Mouse (Mus musculus) CH12.LX (cell line): Measurements from ENCODE around the gene Wtap. TPM values are rescaled to one million over a fixed set of nuclear protein-coding genes. Genes with fewer than 3 reads are reported as not detected.
A peak's percentile ranks its signal among the peaks of the same experiment; 100 is the strongest.
"Not testable (repeated sequence)": the region's sequence is repeated elsewhere in the genome, so short reads cannot be mapped to it uniquely, and the experiment has no call there.

Experiments used
- DNase-seq: peaks from one replicate; pipeline ENCODE4 v3.0.0-alpha.2; 2013; ENCODE audit errors: extremely low read depth
- H3K27ac ChIP-seq: 2 replicates; pipeline ENCODE4 v1.5.1; 2012; ENCODE audit warnings: low read depth, mild to moderate bottlenecking, control low read depth, moderate library complexity; ENCODE audit not compliant: insufficient read depth
- H3K27me3 ChIP-seq: replicated peaks from 2 replicates; pipeline ENCODE3; 2012; ENCODE audit warnings: inconsistent platforms
- H3K36me3 ChIP-seq, 2 experiments: replicated peaks in 1 of 2; 2 replicates each; pipeline versions ENCODE3 to v1.6.1; 2012; ENCODE audit warnings: inconsistent platforms in 1 of 2, low read length in 1 of 2, mild to moderate bottlenecking in 1 of 2, mixed read lengths in 1 of 2, moderate library complexity in 1 of 2; ENCODE audit not compliant: control insufficient read depth in 1 of 2, insufficient read depth in 1 of 2
- H3K4me1 ChIP-seq, 2 experiments: 2 replicates each; pipeline ENCODE4 v1.6.1; 2012; ENCODE audit warnings: inconsistent platforms in 1 of 2, moderate library complexity in 1 of 2; ENCODE audit not compliant: insufficient read depth in 2 of 2, control insufficient read depth in 1 of 2
- H3K4me2 ChIP-seq: 2 replicates; pipeline ENCODE4 v1.6.1; 2012; ENCODE audit warnings: low read depth, mild to moderate bottlenecking, control low read depth; ENCODE audit not compliant: poor library complexity, insufficient read depth, severe bottlenecking
- H3K4me3 ChIP-seq, 3 experiments: fragments of 150-350 bp in 1 of 3; sonication (generic) in 1 of 3; replicated peaks in 1 of 3; 2 replicates each; pipeline versions ENCODE3 to v1.5.1; 2011 to 2012; ENCODE audit warnings: low read depth in 2 of 3, low read length in 2 of 3, mild to moderate bottlenecking in 2 of 3, moderate library complexity in 2 of 3, control low read depth in 1 of 3, improper control_type of control experiment in 1 of 3, inconsistent platforms in 1 of 3, mixed read lengths in 1 of 3; ENCODE audit not compliant: poor library complexity in 1 of 3
- H3K79me2 ChIP-seq: replicated peaks from 2 replicates; pipeline ENCODE4 v1.6.1; 2012; ENCODE audit warnings: mild to moderate bottlenecking, moderate library complexity; ENCODE audit not compliant: control insufficient read depth, poor library complexity, insufficient read depth, severe bottlenecking; ENCODE audit errors: extremely low read depth
- H3K9ac ChIP-seq: 2 replicates; pipeline ENCODE4 v1.6.1; 2012; ENCODE audit warnings: low read depth, mild to moderate bottlenecking, control low read depth, moderate library complexity; ENCODE audit not compliant: insufficient read depth
- H3K9me3 ChIP-seq: replicated peaks from 2 replicates; pipeline ENCODE3; 2012; ENCODE audit warnings: low read length, inconsistent platforms, mixed read lengths
- BHLHE40 ChIP-seq: IDR thresholded peaks from 2 replicates; pipeline ENCODE4 v1.6.1; 2011; ENCODE audit warnings: mild to moderate bottlenecking, low read depth, low read length, improper control_type of control experiment
- CHD2 ChIP-seq: IDR thresholded peaks from 2 replicates; pipeline ENCODE4 v1.6.1; 2011; ENCODE audit warnings: low read length, improper control_type of control experiment
- CTCF ChIP-seq, 2 experiments: IDR thresholded peaks in 1 of 2; conservative IDR thresholded peaks in 1 of 2; 2 replicates each; pipeline ENCODE4 v1.5.1; 2011 to 2012; ENCODE audit warnings: low read depth in 2 of 2, low read length in 2 of 2, improper control_type of control experiment in 1 of 2, inconsistent platforms in 1 of 2, mild to moderate bottlenecking in 1 of 2, moderate library complexity in 1 of 2
- E2F4 ChIP-seq: IDR thresholded peaks from 2 replicates; pipeline ENCODE4 v1.6.1; 2011; ENCODE audit warnings: low read depth, low read length, improper control_type of control experiment; ENCODE audit not compliant: insufficient replicate concordance
- ETS1 ChIP-seq: conservative IDR thresholded peaks from 2 replicates; pipeline ENCODE4 v1.6.1; 2012; ENCODE audit warnings: low read depth, mild to moderate bottlenecking, inconsistent platforms, low read length, improper control_type of control experiment, moderate library complexity
- HCFC1 ChIP-seq: IDR thresholded peaks from 2 replicates; pipeline ENCODE4 v1.6.1; 2012; ENCODE audit warnings: low read depth, mild to moderate bottlenecking, inconsistent platforms, low read length, improper control_type of control experiment
- JUN ChIP-seq: IDR thresholded peaks from 2 replicates; pipeline ENCODE4 v1.6.1; 2011; ENCODE audit warnings: low read depth, mild to moderate bottlenecking, low read length, improper control_type of control experiment, moderate library complexity; ENCODE audit not compliant: insufficient read depth
- KAT2A ChIP-seq: IDR thresholded peaks from 2 replicates; pipeline ENCODE4 v1.6.1; 2012; ENCODE audit warnings: low read length, improper control_type of control experiment, inconsistent platforms; ENCODE audit not compliant: insufficient replicate concordance
- MAX ChIP-seq: IDR thresholded peaks from 2 replicates; pipeline ENCODE4 v1.6.1; 2011; ENCODE audit warnings: low read length, improper control_type of control experiment
- MAZ ChIP-seq: IDR thresholded peaks from 2 replicates; pipeline ENCODE4 v1.6.1; 2012; ENCODE audit warnings: low read depth, mild to moderate bottlenecking, inconsistent platforms, low read length, improper control_type of control experiment, moderate library complexity
- MYC ChIP-seq: IDR thresholded peaks from 2 replicates; pipeline ENCODE4 v1.6.1; 2011; ENCODE audit warnings: low read depth, mild to moderate bottlenecking, improper control_type of control experiment, low read length
- PAX5 ChIP-seq: IDR thresholded peaks from 2 replicates; pipeline ENCODE4 v1.6.1; 2012; ENCODE audit warnings: low read length, inconsistent platforms, mixed read lengths
- UBTF ChIP-seq: IDR thresholded peaks from 2 replicates; pipeline ENCODE4 v1.6.1; 2012; ENCODE audit warnings: low read depth, mild to moderate bottlenecking, inconsistent platforms, low read length, improper control_type of control experiment, moderate library complexity
- USF1 ChIP-seq: IDR thresholded peaks from 2 replicates; pipeline ENCODE4 v1.6.1; 2014; ENCODE audit warnings: low read depth, mild to moderate bottlenecking, inconsistent platforms, low read length, improper control_type of control experiment
- USF2 ChIP-seq: conservative IDR thresholded peaks from 2 replicates; pipeline ENCODE4 v1.6.1; 2011; ENCODE audit warnings: low read depth, low read length, improper control_type of control experiment
- dilution Hi-C: fragments of 300-500 bp; cut with MboI; formaldehyde crosslinking; loops from 2 replicates; pipeline ENCODE4 v1.14.3; 2020; ENCODE audit warnings: low sequenced_read_pairs; ENCODE audit not compliant: extremely low pct_unique_long_range_greater_than_20kb, extremely low pct_ligation_motif_present
- in situ Hi-C: fragments of 300-500 bp; cut with MboI; formaldehyde crosslinking; loops from 3 replicates; pipeline ENCODE4 v1.14.3; 2019; ENCODE audit warnings: low sequenced_read_pairs, low pct_ligation_motif_present, low pct_unique_long_range_greater_than_20kb, mixed read lengths
- polyA plus RNA-seq: library from polyadenylated mRNA; unstranded; fragments of >175 nt; gene quantifications from 2 replicates; pipeline ENCODE4 v1.2.1, GENCODE M21; 2012; ENCODE audit warnings: low read depth; ENCODE audit not compliant: insufficient read length
- total RNA-seq, 2 experiments: library from RNA; depleted of rRNA; stranded (reverse); fragments of 300-350 nt in 1 of 2; fragments of >200 nt in 1 of 2; gene quantifications; 2 replicates each; pipeline ENCODE4 v1.2.3; 2012 to 2014

Wtap gene
- total and polyA plus RNA-seq, 3 experiments, result 54.1 to 129 (median 88.9) TPM

GRCm38 (mm10) chr17:13002243-13002642, 8.3 kb upstream of the Wtap start:
- H3K36me3 ChIP-seq, H3K9me3 ChIP-seq, H3K79me2 ChIP-seq, H3K27ac ChIP-seq, H3K4me1 ChIP-seq, H3K27me3 ChIP-seq, H3K4me3 ChIP-seq, DNase-seq: not testable (repeated sequence)
- in situ Hi-C loops, result loop anchor here (10.0 kb wide), 1 partner anchor 117 kb away; no protein-coding TSS in a partner anchor
- peak in 1 of 2 experiments; percentile 19; a peak in 1 of 4 replicates for TF ChIP-seq CTCF (conservative IDR thresholded peaks at IDR 0.05 in 1 of 2, IDR thresholded peaks at IDR 0.05 in 1 of 2; ENCODE audit: low read depth in 2 of 2, low read length in 2 of 2)
- TF ChIP-seq, all 38 proteins: peak for 1; not testable (repeated sequence) for 37
- H3K4me2 ChIP-seq, H3K9ac ChIP-seq, dilution Hi-C loops: not testable (repeated sequence)

- in situ Hi-C loops, result no loop called here
- no peaks in the 10 kb centered on the region for H3K27me3 ChIP-seq
- H3K9ac ChIP-seq, result no peak overlapping the region
- dilution Hi-C loops, result no loop called here
- no peak overlapping the region for H3K4me3 ChIP-seq
- DNase-seq, result peak; percentile 48
- H3K36me3 ChIP-seq, result no peaks in the 10 kb centered on the region
- H3K27ac ChIP-seq, result no peak overlapping the region
- H3K4me2 ChIP-seq, result no peak overlapping the region
- H3K79me2 ChIP-seq, result no peaks in the 10 kb centered on the region
- no peak for TF ChIP-seq JUN
- TF ChIP-seq BHLHE40, result peak; percentile 66; the same call in 1 of the 2 replicates
- no peaks in the 10 kb centered on the region for H3K9me3 ChIP-seq
- peaks cover 0 to 8% of the 10 kb centered on the region in 2 experiments; a peak in 2 of 4 replicates for H3K4me1 ChIP-seq
Observed at GRCm38 (mm10) chr17:12999069-12999468, 5.1 kb upstream of the Wtap start.

GRCm38 (mm10) chr17:12997890-12998289, 3.9 kb upstream of the Wtap start:
- no peaks in the 10 kb centered on the region for H3K36me3 ChIP-seq
- in situ Hi-C loops, result no loop called here
- no peak overlapping the region for H3K9ac ChIP-seq
- no peaks in the 10 kb centered on the region for H3K27me3 ChIP-seq
- H3K79me2 ChIP-seq, result no peaks in the 10 kb centered on the region
- no peak for DNase-seq
- peaks cover 0 to 13% of the 10 kb centered on the region in 2 experiments; a peak in 2 of 4 replicates for H3K4me1 ChIP-seq
- no peak overlapping the region for H3K4me2 ChIP-seq
- H3K9me3 ChIP-seq, result no peaks in the 10 kb centered on the region
- no peak for TF ChIP-seq MYC
- no peak for TF ChIP-seq MAX
- TF ChIP-seq KAT2A, result no peak
- TF ChIP-seq USF2, result no peak
- TF ChIP-seq PAX5, result no peak
- TF ChIP-seq UBTF, result no peak
- no peak for TF ChIP-seq USF1
- no peak for TF ChIP-seq MAZ
- no peak for TF ChIP-seq E2F4
- TF ChIP-seq HCFC1, result no peak
- no peak for TF ChIP-seq CHD2
- no peak for TF ChIP-seq ETS1
- dilution Hi-C loops, result no loop called here
- no peak overlapping the region for H3K4me3 ChIP-seq
- H3K27ac ChIP-seq, result no peak overlapping the region
